Mouse (Mus musculus) gastrocnemius, postnatal 25 days (tissue): ENCODE results near the gene Pex14. TPM values are rescaled to one million over a fixed set of nuclear protein-coding genes. Genes with fewer than 3 reads are reported as not detected.

Experiments
- DNase-seq: peaks from one replicate; pipeline ENCODE4 v3.0.0; 2022
- total RNA-seq, 2 experiments: library from RNA; stranded (reverse); gene quantifications; 1 replicate in 1 of 2; 2 replicates in 1 of 2; pipeline ENCODE4 v1.2.3; 2021

Gene Pex14
- total RNA-seq, 2 experiments from 2014 or later: 17.5 to 18.8 TPM

DNA sequence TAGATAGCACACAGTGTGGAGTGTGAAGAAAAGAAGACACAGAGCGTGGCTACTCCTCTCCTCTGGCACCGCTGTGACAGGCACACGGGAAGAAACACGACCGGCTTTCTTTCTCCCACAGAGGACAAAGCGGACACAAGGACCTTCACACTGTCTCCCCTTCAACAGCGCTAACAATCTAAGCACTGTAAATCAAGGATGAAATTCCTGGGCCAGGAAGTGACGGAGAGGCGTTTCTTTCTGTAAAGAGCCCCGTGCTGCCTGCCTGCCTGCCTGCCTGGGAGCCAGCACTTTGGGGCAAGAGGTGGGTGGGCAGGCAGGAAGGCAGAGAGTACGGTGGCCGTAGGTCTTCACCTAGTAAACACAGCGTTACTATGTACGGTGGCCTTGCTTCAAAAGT is 42.2 kb downstream of the Pex14 start:
- DNase-seq: no peak

GRCm38 (mm10) chr4:149056957-149057356 is 42.7 kb downstream of the Pex14 start:
- no peak for DNase-seq

GRCm38 (mm10) chr4:149055847-149056246 is 43.8 kb downstream of the Pex14 start:
- no peak for DNase-seq

DNA sequence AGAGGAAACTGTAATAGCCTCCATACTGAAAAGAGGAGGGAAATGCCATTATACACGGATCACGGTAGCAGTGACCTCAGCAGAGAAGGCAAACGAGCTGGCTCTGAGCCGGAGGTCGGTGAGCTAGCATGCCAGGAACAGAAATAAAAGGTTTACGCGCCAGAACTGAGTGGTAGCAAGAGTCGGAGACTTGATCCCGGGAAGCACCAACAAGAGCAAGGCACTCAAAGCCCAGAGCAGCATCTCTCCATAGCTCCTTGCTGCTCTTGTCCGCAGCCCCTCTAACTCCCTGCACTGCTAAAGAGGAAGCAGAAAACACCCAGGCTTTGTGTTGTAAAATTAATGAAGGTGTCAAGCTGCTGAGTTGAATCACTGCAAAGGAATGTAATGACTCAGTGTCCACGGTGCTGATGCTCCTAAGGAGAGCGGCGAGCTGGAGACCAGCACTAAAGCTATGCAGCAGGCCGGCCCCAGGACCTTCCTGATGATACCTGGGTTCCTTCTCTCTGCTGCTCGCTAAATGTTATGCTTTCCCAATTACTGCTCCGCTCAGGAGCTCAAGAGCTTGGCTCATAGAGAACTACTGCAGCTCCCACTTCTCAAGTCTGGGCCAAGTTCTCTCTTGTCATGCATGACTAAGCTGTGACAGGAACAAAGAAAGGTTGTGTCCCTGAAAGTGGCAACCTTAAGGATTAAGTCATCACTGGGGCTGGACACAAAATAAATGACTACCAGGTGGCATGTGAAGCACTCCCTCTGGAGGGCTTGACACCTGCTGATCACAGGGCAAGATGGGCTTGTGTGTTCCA is 50.1 kb downstream of the Pex14 start:
- DNase-seq: no peak

DNA sequence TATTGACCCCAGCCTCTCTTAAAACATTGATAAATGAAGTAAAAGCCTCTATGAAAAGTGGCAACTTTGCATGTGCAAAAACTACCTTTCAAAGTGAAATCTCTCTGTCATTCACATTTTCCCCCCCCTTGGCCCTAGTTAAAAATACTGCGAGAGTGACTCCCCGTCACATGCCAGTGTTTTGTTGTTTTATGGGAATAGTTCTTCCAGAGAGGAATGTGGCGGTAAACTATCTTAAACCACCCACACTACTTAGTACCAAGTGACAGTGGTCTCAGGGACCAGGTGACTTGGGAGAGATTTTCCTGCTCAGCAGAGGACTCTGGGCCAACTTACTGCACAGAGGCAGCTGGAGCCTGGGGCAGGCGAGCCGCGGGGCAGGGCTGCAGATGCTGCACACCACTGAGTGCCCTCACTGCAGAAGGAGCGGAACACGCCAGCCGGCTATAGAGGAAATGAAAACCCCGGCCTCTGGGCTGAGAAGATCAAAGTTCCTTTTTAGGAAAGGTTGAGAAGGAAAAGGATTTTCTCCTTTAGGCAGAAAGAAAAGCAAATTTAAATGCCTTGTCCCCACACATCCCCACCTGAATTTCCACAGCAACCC is 50.9 kb downstream of the Pex14 start:
- DNase-seq: no peak

GRCm38 (mm10) chr4:149047360-149047759 is 52.3 kb downstream of the Pex14 start:
- DNase-seq: no peak

DNA sequence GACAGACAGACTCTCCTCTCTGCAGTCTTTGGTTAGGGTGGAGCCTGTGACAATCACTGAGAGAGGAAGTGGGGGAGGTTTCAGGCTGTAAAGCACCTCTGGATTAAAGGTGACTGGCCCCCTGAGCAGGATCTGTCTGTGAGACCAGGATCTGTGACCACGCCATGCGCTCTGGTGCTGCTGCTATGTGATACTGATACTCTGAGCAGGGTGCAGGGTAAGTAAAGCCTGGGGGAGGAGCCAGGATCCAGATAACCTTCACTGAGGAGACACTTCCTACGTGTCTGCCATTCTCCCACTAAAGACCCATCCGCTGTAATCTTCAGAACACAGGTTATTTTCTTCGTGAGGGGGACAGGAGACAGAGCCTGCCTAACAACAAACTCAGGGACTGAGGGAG is 53.8 kb downstream of the Pex14 start:
- no peak for DNase-seq

- DNase-seq: no peak
Measured at GRCm38 (mm10) chr4:149040289-149040688, 59.4 kb downstream of the Pex14 start.

- DNase-seq: no peak
Measured at GRCm38 (mm10) chr4:149037706-149038105, 62.0 kb downstream of the Pex14 start.

DNA sequence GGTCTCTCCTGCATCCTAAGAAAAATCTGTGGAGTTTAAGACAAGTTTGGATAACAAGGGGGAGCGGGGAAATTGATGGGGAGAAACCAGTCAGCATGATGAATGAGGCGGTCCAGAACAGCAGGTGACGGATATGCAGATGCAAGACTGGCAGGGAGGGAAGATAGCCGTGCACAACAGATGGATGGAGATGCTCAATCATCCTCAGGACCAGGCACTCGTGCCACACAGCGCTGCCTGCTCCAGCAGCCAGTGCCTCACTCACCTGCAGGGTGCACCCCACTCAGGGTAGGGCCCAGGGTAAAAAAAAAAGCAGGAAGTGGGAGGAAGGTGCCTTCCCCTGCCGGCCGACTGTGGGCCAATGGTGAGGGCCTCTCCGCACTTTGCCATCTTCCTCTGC is 63.1 kb downstream of the Pex14 start:
- DNase-seq: no peak

DNA sequence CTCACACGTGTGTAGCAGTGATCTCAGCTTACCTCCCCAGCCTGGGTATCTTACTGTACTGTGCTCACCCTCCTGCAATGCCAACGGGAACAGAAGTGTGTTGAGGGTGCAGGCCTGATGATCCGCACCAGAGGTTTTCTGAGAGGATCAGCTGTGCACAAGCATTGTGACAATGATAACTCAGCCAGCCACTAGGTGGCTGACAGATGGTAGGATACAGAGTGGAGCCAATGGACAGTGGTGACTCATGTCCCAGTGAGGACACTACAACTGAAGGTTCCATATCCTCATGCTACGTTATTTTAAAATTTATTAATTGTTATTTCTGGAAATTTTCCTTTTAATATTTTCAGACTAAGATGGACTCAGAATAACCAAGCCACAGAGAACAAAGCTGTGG is 68.2 kb downstream of the Pex14 start:
- no peak for DNase-seq

DNA sequence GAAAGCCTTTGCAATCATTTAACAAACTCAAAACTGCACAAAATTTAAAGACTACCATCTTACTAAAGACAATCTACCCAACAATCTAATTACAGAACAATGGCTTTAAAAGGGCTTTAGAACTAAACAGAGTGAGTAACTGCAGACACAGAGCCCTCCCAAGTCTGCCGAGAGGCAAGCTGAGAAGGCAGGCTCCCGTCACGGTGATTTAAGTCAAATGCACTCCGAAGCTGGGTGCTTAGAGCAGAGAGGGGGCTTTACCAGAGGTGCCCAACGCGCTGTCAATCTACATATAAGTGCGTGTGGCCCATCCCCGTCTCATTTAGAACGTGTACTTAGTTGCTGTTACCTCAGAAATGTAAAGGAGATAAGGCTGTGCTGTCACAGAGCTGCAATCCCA is 72.1 kb downstream of the Pex14 start:
- DNase-seq: no peak

- DNase-seq: no peak
Measured at GRCm38 (mm10) chr4:149025242-149025641, 74.4 kb downstream of the Pex14 start.

DNA sequence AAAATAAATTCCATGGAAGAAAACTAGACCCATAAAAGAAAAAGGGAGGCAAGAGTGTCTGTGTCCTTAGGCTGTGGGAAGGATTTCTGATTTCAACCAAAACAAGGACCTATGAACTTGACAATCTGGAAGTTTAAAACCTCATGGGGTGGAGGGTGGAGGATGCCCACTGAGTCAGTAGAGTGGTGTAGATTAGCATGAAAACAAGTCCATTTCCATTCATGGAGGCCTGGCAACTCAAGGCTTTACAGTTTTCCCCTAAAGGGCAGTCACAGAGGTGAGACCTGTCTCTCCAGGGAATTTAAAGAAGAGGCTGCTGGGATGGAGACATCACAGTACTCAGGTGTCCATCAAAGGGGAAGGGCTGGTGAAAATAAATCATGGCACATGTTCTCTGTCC is 78.7 kb downstream of the Pex14 start:
- no peak for DNase-seq

DNA sequence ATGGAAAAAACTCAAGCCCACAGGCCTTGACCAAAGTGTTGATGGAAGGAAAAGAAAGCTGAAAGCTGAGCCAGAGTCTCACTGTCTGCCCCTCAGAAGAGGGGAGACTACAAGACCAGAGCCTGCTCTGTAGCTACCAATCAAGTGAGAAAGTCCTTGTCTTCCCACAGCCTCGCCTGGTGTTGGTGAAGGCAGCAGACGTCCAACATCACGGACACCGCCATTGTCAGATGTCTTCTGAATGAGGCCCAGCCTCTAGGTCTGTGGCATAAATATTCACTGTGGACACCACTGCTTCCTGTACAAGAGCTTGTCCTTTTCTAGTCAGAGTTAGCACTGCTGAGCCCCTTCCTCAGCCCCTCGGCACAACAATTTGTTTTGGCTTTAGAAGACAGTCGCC is 80.2 kb downstream of the Pex14 start:
- no peak for DNase-seq

GRCm38 (mm10) chr4:149006756-149007155 is 92.9 kb downstream of the Pex14 start:
- DNase-seq: no peak

DNA sequence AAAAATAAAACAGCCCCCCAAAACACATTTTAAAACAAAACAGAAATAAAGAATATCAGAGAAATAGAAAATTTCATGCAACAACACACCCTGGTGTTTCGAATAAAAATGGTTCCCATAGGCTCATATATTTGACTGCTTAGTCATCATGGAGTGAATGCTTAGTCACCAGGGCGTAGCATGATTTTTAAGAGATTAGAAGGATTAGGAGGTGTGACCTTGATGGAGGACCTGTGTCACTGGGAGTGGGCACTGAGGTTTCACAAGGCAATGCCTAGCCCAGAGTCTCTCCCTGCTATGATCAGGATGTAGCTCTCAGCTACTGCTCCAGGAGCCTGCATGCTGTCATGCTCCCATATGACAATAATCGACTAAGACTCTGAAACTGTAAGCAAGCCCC is 93.6 kb downstream of the Pex14 start:
- no peak for DNase-seq

DNA sequence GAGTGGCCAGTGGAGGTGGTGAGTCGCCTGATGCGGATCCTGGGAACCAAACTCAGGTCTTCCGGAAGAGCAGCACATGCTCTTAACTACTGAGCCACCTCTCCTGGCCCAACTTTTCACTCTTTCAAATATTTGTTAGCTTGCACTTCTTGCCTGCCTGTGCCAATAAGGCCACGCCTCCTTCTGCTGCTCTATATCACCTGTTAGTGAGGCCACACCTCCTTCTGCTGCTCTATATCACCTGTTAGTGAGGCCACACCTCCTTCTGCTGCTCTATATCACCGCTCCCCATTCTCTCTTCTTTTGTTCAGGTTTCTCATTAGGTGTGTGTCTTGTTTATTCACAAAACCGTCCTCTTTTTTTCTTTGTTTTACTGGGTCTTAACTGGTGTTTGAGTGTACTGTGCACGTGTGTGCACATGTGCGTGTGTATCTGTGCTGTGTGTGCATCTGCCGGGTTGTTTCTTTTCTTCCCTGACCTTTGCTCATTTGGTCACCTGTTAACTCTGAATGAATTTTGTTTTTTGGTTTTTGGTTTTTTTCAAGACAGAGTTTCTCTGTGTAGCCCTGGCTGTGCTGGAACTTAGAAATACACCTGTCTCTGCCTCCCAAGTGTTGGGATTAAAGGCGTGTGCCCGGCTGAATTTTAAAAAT is 97.1 kb downstream of the Pex14 start:
- DNase-seq: no peak

DNA sequence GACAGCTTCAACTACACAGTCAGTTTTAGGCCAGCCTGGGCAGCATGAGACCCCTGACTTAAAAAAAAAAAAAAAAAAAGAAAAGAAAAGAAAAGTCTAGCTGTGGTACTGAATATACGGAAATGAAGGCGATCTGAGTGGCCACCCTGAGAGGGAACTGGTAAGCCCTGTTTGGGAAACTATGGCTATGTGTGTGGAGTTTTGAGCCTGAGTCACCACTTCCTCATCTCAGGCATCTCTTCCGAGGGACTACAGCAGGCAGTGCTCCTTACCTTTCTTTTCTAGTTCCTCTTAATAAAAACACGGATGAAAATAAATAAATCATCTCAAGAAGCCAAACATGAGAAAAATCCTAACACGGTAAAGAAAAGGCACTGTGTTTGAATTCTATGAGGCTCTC is 98.2 kb downstream of the Pex14 start:
- no peak for DNase-seq

DNA sequence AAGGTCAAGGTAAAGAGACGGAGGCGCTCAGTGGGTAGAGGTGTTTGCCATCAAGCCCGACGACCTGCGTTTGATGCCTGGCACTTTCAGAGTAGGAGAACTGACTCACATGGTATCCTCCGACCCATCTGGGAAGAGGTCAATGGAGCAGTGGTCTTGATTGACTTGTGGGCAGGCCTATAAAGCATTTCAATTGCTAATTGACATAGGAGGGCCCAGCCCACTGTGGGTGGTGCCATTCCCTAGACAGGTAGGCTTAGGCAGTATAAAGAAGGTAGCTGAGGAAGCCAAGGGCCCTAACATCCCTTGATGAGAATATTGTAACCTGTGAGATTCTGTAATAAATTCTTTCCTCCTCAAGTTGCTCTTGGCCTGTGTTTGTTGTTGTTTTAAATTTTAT is 98.9 kb downstream of the Pex14 start:
- DNase-seq: no peak

DNA sequence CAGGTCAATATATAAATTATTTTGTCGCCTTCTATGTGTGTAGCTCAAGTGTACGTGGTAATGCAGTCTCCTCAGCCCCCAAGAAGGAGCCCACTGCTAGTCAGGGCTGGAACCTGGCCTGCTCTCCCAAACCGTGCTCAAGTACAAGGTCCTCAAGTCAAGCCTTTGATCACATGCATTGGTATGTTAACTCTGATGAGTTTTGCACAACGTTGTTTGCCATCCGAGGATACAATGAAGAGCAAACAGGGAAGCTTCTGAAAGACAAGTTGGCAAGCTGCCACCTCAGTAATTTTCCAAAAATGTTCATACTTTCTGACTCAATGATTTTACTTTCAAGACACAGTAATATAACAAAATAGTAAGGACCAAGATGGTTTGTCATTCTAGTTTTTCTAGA is 105.7 kb downstream of the Pex14 start:
- no peak for DNase-seq

DNA sequence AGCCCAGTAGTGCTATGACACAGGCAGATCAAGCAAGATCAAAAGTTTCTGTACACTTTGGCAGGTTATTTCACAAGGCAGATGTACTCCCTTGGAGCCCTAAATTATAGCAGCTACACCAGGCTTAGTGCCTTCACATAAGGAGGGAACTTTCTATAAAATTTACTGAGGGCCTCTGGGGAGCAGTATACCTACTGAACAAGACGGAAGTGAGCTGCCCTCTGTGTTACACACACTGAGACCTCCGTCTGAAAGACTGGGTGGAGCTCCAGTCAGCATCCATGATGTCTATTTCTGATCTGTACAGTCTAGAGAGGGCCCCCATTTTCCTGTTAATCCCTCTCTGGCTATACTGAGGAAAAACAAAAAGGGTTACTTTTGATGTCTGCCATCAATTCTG is 109.6 kb downstream of the Pex14 start:
- DNase-seq: no peak
